Mouse (Mus musculus) ES-E14 (cell line): ENCODE measurements around the gene Gm28374.

Experiments used
- CHD2 ChIP-seq: IDR thresholded peaks from 2 replicates; pipeline ENCODE4 v1.6.1; 2014; ENCODE audit warnings: mild to moderate bottlenecking, low read depth, low read length, inconsistent platforms
- HCFC1 ChIP-seq: IDR thresholded peaks from 2 replicates; pipeline ENCODE4 v1.6.1; 2012; ENCODE audit warnings: low read length, inconsistent platforms, borderline replicate concordance; ENCODE audit not compliant: insufficient read depth
- ZC3H11A ChIP-seq: IDR thresholded peaks from 2 replicates; pipeline ENCODE4 v1.6.1; 2012; ENCODE audit warnings: low read depth, mild to moderate bottlenecking, inconsistent platforms, low read length, borderline replicate concordance
- ZNF384 ChIP-seq: IDR thresholded peaks from 2 replicates; pipeline ENCODE4 v1.6.1; 2012; ENCODE audit warnings: low read depth, low read length, inconsistent platforms

DNA sequence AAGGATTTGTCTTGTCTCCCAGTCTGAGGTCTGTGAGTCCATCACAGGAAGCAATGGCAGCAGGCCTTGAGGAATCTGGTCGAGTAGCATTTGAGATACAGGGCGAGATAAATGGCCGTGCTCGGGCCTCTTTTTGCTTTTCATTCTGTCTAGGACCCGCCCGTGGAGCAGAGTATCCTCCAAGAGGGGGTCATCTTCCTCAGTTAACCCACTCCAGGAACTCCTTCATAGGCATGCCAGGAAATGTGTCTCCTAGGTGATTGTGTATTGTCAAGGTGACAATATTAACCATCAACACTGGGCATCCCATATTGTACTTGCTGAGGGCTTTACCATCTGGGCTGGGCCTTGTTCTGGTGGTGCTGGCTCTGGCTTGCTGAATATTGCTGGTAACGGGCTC is 12.1 kb upstream of the Gm28374 start, which contains the start of gene AC131692.1:
- TF ChIP-seq ZNF384 (no peak), CHD2 (no peak), HCFC1 (no peak), ZC3H11A (no peak)
